Mouse (Mus musculus): Measurements from ENCODE around the gene Sap30. TPM values are rescaled to one million over a fixed set of nuclear protein-coding genes. Genes with fewer than 3 reads are reported as not detected.
"Not testable (repeated sequence)": the region's sequence is repeated elsewhere in the genome, so short reads cannot be mapped to it uniquely, and the experiment has no call there.

The Sap30 gene
- polyA plus RNA-seq, 1 experiment: 17.9 TPM

DNA sequence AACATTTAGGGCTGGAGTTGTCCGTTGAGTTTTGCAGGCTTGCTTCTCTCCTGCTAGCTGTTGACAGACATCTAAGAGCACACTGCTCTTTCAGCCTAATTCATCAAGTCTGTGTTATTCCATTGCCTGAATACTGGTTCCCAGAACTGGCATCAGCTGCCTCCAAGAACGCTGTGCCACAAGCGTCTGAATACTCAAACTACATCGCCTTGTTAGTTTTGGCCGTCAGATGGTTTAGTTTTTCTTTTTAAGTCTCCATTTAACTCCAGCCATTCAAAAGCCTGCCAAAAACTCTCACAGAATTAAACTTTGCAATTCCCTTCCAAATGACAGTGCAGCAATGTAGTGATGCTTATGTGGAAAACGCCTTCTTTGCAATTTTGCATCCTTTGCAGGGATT, 30.5 kb downstream of the Sap30 start:
- Histone ChIP-seq H3K27me3 (ENCODE audit: control insufficient read depth, insufficient read depth, low read length) (no peaks in the 10 kb centered on the region), H3K4me3 (ENCODE audit: low read depth, low read length) (no peak overlapping the region), H3K36me3 (ENCODE audit: control insufficient read depth, insufficient read depth, low read length) (no peaks in the 10 kb centered on the region), H3K27ac (ENCODE audit: insufficient read depth, low read depth, low read length) (no peak overlapping the region), H3K4me1 (ENCODE audit: control insufficient read depth, insufficient read depth, insufficient read length, low read length) (no peaks in the 10 kb centered on the region)
- WGBS: 82% methylated on average over 6 of the region's 6 CpGs
- TF ChIP-seq CTCF (IDR thresholded peaks at IDR 0.05; ENCODE audit: extremely low read depth, insufficient read length, insufficient replicate concordance, low read depth, low read length) (no peak), POLR2A (IDR thresholded peaks at IDR 0.05; ENCODE audit: low read depth, low read length) (no peak)

DNA sequence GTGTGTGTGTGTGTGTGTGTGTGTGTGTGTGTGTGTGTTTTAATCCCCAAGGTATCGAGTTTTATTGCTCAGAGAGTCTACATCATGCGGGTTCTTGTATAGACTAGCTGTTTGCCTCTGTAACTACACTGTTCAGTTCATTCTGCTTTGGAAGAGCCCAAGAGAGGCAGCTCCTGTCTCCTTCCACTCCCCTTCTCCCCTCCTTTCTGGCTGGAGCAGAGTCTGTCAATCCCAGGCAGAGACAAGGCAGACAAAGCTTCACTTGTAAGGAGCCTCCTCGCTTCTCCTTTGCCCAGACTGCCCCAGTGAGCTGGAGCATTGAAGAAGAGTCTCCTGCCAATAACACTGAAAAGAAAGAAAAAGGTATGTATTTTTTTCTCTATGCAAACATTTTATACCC, 31.9 kb downstream of the Sap30 start, which contains the start of gene Scrg1:
TSS of gene Scrg1 (plus strand) at position 159 of the 400 bp plus-strand sequence.
- 75% methylated on average over 3 of the region's 3 CpGs for WGBS
- Histone ChIP-seq H3K4me3 (ENCODE audit: low read depth, low read length) (no peak within 1 kb of the TSS), H3K36me3 (ENCODE audit: control insufficient read depth, insufficient read depth, low read length) (no peaks in the 10 kb centered on the region), H3K4me1 (ENCODE audit: control insufficient read depth, insufficient read depth, insufficient read length, low read length) (no peaks in the 10 kb centered on the region), H3K27me3 (ENCODE audit: control insufficient read depth, insufficient read depth, low read length) (no peaks in the 10 kb centered on the region), H3K27ac (ENCODE audit: insufficient read depth, low read depth, low read length) (no peak within 1 kb of the TSS)
- no peak for TF ChIP-seq POLR2A (IDR thresholded peaks at IDR 0.05; ENCODE audit: low read depth, low read length)
- TF ChIP-seq CTCF (IDR thresholded peaks at IDR 0.05; ENCODE audit: extremely low read depth, insufficient read length, insufficient replicate concordance, low read depth, low read length): no peak

DNA sequence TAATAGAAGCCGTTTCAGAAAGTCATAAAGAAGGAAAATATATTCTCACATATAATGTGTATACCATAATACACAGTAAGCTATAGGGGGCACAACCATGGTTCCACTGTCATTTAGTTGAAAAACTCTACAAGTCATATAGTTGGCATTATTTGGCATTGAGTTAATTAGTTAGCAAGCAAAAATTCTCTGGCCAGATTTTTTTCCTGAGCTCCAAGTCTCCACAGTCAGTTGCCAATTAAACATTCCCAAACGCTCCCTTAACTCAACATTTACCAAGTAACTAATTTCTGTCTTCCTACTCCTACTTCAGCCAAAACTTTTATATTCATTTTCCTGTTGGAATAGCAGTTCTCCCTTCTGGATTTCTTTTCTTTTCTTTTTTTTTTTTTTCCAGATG, 34.3 kb downstream of the Sap30 start:
- no peaks in the 10 kb centered on the region for H3K36me3 ChIP-seq (ENCODE audit: control insufficient read depth, insufficient read depth, low read length)
- no peak for TF ChIP-seq POLR2A (IDR thresholded peaks at IDR 0.05; ENCODE audit: low read depth, low read length)
- no peak for TF ChIP-seq CTCF (IDR thresholded peaks at IDR 0.05; ENCODE audit: extremely low read depth, insufficient read length, insufficient replicate concordance, low read depth, low read length)
- no peak overlapping the region for H3K4me3 ChIP-seq (ENCODE audit: low read depth, low read length)
- 88% methylated on average over 2 of the region's 2 CpGs for WGBS
- H3K27me3 ChIP-seq (ENCODE audit: control insufficient read depth, insufficient read depth, low read length): no peaks in the 10 kb centered on the region
- H3K4me1 ChIP-seq (ENCODE audit: control insufficient read depth, insufficient read depth, insufficient read length, low read length): no peaks in the 10 kb centered on the region
- no peak overlapping the region for H3K27ac ChIP-seq (ENCODE audit: insufficient read depth, low read depth, low read length)

DNA sequence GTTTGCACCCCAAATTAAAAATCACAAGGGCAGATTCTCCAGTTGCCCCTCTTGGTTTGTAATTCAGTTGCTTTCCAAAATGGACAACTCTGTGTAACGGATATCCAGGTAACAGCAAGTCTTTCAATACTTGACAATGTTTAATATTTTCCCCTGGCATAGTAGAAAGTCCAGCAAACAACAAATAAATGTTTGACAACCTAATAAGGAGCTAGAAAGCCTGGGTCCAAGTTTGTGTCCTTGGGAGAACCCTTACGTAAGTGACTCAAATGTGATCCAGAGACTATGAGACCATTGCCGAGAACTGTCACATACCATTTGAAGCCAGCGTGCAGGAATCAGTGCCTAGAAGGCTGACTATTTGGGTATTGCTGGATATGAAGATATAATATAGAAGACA, 35.8 kb downstream of the Sap30 start:
- no peak for TF ChIP-seq CTCF (IDR thresholded peaks at IDR 0.05; ENCODE audit: extremely low read depth, insufficient read length, insufficient replicate concordance, low read depth, low read length)
- H3K4me1 ChIP-seq (ENCODE audit: control insufficient read depth, insufficient read depth, insufficient read length, low read length): no peaks in the 10 kb centered on the region
- no peak overlapping the region for H3K4me3 ChIP-seq (ENCODE audit: low read depth, low read length)
- WGBS: 94% methylated on average over 4 of the region's 4 CpGs
- no peaks in the 10 kb centered on the region for H3K36me3 ChIP-seq (ENCODE audit: control insufficient read depth, insufficient read depth, low read length)
- no peak overlapping the region for H3K27ac ChIP-seq (ENCODE audit: insufficient read depth, low read depth, low read length)
- no peaks in the 10 kb centered on the region for H3K27me3 ChIP-seq (ENCODE audit: control insufficient read depth, insufficient read depth, low read length)

DNA sequence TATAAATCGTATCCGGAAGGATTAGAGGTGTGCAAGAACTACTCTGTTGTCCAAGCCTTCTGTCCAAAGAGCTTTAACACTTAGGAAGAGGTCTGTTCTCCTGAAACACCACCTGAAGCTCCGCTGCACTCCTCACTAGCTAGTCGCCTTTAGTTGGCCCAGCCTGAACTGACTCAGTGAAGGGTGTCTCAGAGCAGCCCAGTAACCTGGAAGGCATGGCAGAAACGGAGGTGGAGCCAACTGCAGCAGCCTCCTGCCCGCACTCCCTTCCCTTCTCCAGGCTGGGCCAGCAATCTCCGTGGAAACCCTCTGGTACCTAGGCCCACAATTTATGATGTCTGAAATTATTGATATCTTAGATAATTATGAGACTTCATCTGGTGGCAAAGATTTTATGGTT, 36.9 kb downstream of the Sap30 start:
- no peaks in the 10 kb centered on the region for H3K36me3 ChIP-seq (ENCODE audit: control insufficient read depth, insufficient read depth, low read length)
- 76% methylated on average over 7 of the region's 7 CpGs for WGBS
- H3K4me3 ChIP-seq (ENCODE audit: low read depth, low read length): no peak overlapping the region
- H3K4me1 ChIP-seq (ENCODE audit: control insufficient read depth, insufficient read depth, insufficient read length, low read length): no peaks in the 10 kb centered on the region
- no peak overlapping the region for H3K27ac ChIP-seq (ENCODE audit: insufficient read depth, low read depth, low read length)
- TF ChIP-seq POLR2A (IDR thresholded peaks at IDR 0.05; ENCODE audit: low read depth, low read length) (no peak), CTCF (IDR thresholded peaks at IDR 0.05; ENCODE audit: extremely low read depth, insufficient read length, insufficient replicate concordance, low read depth, low read length) (no peak)
- no peaks in the 10 kb centered on the region for H3K27me3 ChIP-seq (ENCODE audit: control insufficient read depth, insufficient read depth, low read length)

DNA sequence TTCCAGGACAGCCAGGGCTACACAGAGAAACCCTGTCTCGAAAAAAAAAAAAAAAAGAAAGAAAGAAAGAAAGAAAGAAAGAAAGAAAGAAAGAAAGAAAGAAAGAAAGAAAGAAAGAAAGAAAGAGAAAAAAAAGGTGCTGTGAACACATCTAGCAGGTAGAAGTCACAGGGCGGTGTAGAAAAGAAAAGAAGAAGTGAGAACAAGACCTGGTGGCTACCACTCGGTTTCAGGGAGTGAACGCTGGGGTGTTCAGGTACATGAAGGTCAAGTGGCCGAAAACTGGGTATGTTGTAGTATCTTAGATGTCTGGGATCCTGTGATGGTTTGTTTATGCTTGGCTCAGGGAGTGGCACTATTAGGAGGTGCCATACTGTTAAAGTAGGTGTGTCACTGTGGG, 41.8 kb downstream of the Sap30 start:
- H3K4me3 ChIP-seq (ENCODE audit: low read depth, low read length); H3K4me1 ChIP-seq (ENCODE audit: control insufficient read depth, insufficient read depth, insufficient read length, low read length): not testable (repeated sequence)
- 80% methylated on average over 5 of the region's 5 CpGs for WGBS

DNA sequence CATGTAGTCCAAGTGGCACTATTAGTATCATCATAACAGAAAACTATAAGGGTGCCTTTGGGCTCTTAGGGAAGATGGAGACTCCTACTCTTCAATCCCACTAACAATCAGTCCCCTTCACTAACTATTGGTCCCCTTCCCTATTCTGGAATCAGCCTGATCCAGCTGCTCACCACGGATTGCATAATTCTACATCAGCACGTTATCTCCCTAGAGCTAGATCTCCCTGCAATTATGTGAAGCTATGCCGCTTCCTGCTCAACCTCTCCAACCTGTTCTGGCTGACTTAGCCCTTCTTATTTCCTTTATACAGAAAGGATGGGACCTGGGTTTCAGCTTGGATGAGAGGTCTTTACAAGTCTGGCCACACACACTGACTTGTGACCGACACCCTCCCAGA, 44.4 kb downstream of the Sap30 start:
- no peak overlapping the region for H3K4me3 ChIP-seq (ENCODE audit: low read depth, low read length)
- 21% methylated on average over 4 of the region's 4 CpGs for WGBS

More for the DNA sequence above, 41.8 kb downstream of the Sap30 start:
- not testable (repeated sequence) for H3K27me3 ChIP-seq (ENCODE audit: control insufficient read depth, insufficient read depth, low read length); H3K36me3 ChIP-seq (ENCODE audit: control insufficient read depth, insufficient read depth, low read length); H3K27ac ChIP-seq (ENCODE audit: insufficient read depth, low read depth, low read length)

DNA sequence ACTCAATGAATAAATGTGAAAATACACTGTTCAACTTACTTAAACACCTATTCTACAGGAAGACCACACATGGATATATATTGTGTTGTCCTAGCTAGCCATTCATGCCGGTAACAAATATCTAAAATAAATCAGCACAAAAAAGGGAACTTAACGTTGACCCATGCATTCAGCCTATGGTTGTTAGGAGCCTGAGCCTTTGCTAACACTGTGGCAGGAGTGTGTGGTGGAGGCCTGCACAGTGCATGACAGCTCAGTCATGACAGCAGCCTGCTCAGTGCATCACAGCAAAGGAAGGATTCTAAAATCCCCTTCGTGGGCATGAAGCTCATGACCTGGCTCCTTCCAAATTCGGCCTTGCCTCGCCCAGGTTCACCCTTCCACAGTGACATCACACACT, 46.1 kb downstream of the Sap30 start:
- Histone ChIP-seq H3K27ac (ENCODE audit: insufficient read depth, low read depth, low read length) (no peak overlapping the region), H3K27me3 (ENCODE audit: control insufficient read depth, insufficient read depth, low read length) (no peaks in the 10 kb centered on the region), H3K36me3 (ENCODE audit: control insufficient read depth, insufficient read depth, low read length) (no peaks in the 10 kb centered on the region), H3K4me1 (ENCODE audit: control insufficient read depth, insufficient read depth, insufficient read length, low read length) (no peaks in the 10 kb centered on the region), H3K4me3 (ENCODE audit: low read depth, low read length) (no peak overlapping the region)
- WGBS: 87% methylated on average over 5 of the region's 5 CpGs
- TF ChIP-seq CTCF (IDR thresholded peaks at IDR 0.05; ENCODE audit: extremely low read depth, insufficient read length, insufficient replicate concordance, low read depth, low read length) (no peak), POLR2A (IDR thresholded peaks at IDR 0.05; ENCODE audit: low read depth, low read length) (no peak)

More for the DNA sequence above, 44.4 kb downstream of the Sap30 start:
- no peak overlapping the region for H3K27ac ChIP-seq (ENCODE audit: insufficient read depth, low read depth, low read length)
- H3K36me3 ChIP-seq (ENCODE audit: control insufficient read depth, insufficient read depth, low read length): no peaks in the 10 kb centered on the region
- no peaks in the 10 kb centered on the region for H3K4me1 ChIP-seq (ENCODE audit: control insufficient read depth, insufficient read depth, insufficient read length, low read length)
- H3K27me3 ChIP-seq (ENCODE audit: control insufficient read depth, insufficient read depth, low read length): no peaks in the 10 kb centered on the region
- TF ChIP-seq POLR2A (IDR thresholded peaks at IDR 0.05; ENCODE audit: low read depth, low read length) (no peak), CTCF (IDR thresholded peaks at IDR 0.05; ENCODE audit: extremely low read depth, insufficient read length, insufficient replicate concordance, low read depth, low read length) (no peak)
